Mouse (Mus musculus): ENCODE results near the gene Aup1. TPM values are rescaled to one million over a fixed set of nuclear protein-coding genes. Genes with fewer than 3 reads are reported as not detected.
A peak's percentile ranks its signal among the peaks of the same experiment; 100 is the strongest.

Gene Aup1
- polyA plus RNA-seq, 1 experiment from 2014 or later = 175 TPM

- Histone ChIP-seq H3K36me3 (replicated peaks; ENCODE audit: insufficient read depth, low read length) (no peaks in the 10 kb centered on the region), H3K9ac (replicated peaks) (no peak overlapping the region), H3K4me3 (ENCODE audit: low read depth, low read length) (peak overlapping the region; percentile 16; the same call in 1 of the 2 replicates), H3K4me2 (ENCODE audit: low read depth, low read length) (0 out of 2 replicates have a peak overlapping the region, but pooled peaks have one; percentile 62), H3K27ac (ENCODE audit: low read depth) (no peak overlapping the region), H3K9me3 (ENCODE audit: low read length) (no peaks in the 10 kb centered on the region), H3K4me1 (ENCODE audit: insufficient read depth) (peaks cover 10% of the 10 kb centered on the region), H3K27me3 (ENCODE audit: insufficient read depth, low read length) (peaks cover 99% of the 10 kb centered on the region)
- 2% methylated on average over 64 of the region's 69 CpGs for WGBS (ENCODE audit: insufficient replicate concordance)
- ATAC-seq (0 out of 2 replicates have a peak, but pooled peaks have one; percentile 8), DNase-seq (no peak)
- TF ChIP-seq EP300 (IDR thresholded peaks at IDR 0.05; ENCODE audit: low read depth) = no peak
- TF ChIP-seq CTCF (IDR thresholded peaks at IDR 0.05; ENCODE audit: low read depth) = no peak
These were observed 15.3 kb downstream of the Aup1 start for GRCm38 (mm10) chr6:83069488-83070246.

GRCm38 (mm10) chr6:83070247-83070310, 15.8 kb downstream of the Aup1 start, which contains the start of gene Tlx2:
Gene Tlx2, minus strand, starts transcription at chr6:83070293.
- 2% methylated on average over 8 of the region's 10 CpGs for WGBS (ENCODE audit: insufficient replicate concordance)
- TF ChIP-seq EP300 (IDR thresholded peaks at IDR 0.05; ENCODE audit: low read depth) (no peak), CTCF (IDR thresholded peaks at IDR 0.05; ENCODE audit: low read depth) (no peak)
- no peak for DNase-seq
- H3K36me3 ChIP-seq (replicated peaks; ENCODE audit: insufficient read depth, low read length) = no peaks in the 10 kb centered on the region
- no peak within 1 kb of the TSS for H3K9ac ChIP-seq (replicated peaks)
- peaks cover 96% of the 10 kb centered on the region for H3K27me3 ChIP-seq (ENCODE audit: insufficient read depth, low read length)
- H3K4me1 ChIP-seq (ENCODE audit: insufficient read depth) = peaks cover 10% of the 10 kb centered on the region
- peak within 1 kb of the TSS; percentile 26; the same call in 1 of the 2 replicates for H3K4me3 ChIP-seq (ENCODE audit: low read depth, low read length)
- no peaks in the 10 kb centered on the region for H3K9me3 ChIP-seq (ENCODE audit: low read length)
- no peak within 1 kb of the TSS for H3K27ac ChIP-seq (ENCODE audit: low read depth)
- ATAC-seq = no peak
- peak within 1 kb of the TSS; percentile 62; the same call in 1 of the 2 replicates for H3K4me2 ChIP-seq (ENCODE audit: low read depth, low read length)

- no peak for DNase-seq
- Histone ChIP-seq H3K9ac (replicated peaks) (no peak overlapping the region), H3K27me3 (ENCODE audit: insufficient read depth, low read length) (peaks cover 94% of the 10 kb centered on the region), H3K9me3 (ENCODE audit: low read length) (no peaks in the 10 kb centered on the region), H3K27ac (ENCODE audit: low read depth) (no peak overlapping the region), H3K4me2 (ENCODE audit: low read depth, low read length) (0 out of 2 replicates have a peak overlapping the region, but pooled peaks have one; percentile 5), H3K4me3 (ENCODE audit: low read depth, low read length) (peak overlapping the region; percentile 16; the same call in 1 of the 2 replicates), H3K4me1 (ENCODE audit: insufficient read depth) (peaks cover 10% of the 10 kb centered on the region), H3K36me3 (replicated peaks; ENCODE audit: insufficient read depth, low read length) (no peaks in the 10 kb centered on the region)
- TF ChIP-seq EP300 (IDR thresholded peaks at IDR 0.05; ENCODE audit: low read depth) (no peak), CTCF (IDR thresholded peaks at IDR 0.05; ENCODE audit: low read depth) (no peak)
- 0 out of 2 replicates have a peak, but pooled peaks have one; percentile 14 for ATAC-seq
- WGBS (ENCODE audit: insufficient replicate concordance) = 2% methylated on average over 46 of the region's 58 CpGs
These were observed 16.2 kb downstream of the Aup1 start for GRCm38 (mm10) chr6:83070311-83071219.

GRCm38 (mm10) chr6:83071220-83071619, 16.9 kb downstream of the Aup1 start:
- WGBS (ENCODE audit: insufficient replicate concordance) = 2% methylated on average over 21 of the region's 24 CpGs

GRCm38 (mm10) chr6:83074979-83075378, 20.7 kb downstream of the Aup1 start:
- no peak for DNase-seq
- peak; percentile 51 for TF ChIP-seq CTCF (IDR thresholded peaks at IDR 0.05; ENCODE audit: low read depth)
- no peak for TF ChIP-seq EP300 (IDR thresholded peaks at IDR 0.05; ENCODE audit: low read depth)

More at GRCm38 (mm10) chr6:83071220-83071619, 16.9 kb downstream of the Aup1 start:
- Histone ChIP-seq H3K4me1 (ENCODE audit: insufficient read depth) (peaks cover 10% of the 10 kb centered on the region), H3K36me3 (replicated peaks; ENCODE audit: insufficient read depth, low read length) (no peaks in the 10 kb centered on the region), H3K27ac (ENCODE audit: low read depth) (no peak overlapping the region), H3K9ac (replicated peaks) (no peak overlapping the region), H3K9me3 (ENCODE audit: low read length) (no peaks in the 10 kb centered on the region), H3K4me3 (ENCODE audit: low read depth, low read length) (no peak overlapping the region), H3K27me3 (ENCODE audit: insufficient read depth, low read length) (peaks cover 93% of the 10 kb centered on the region), H3K4me2 (ENCODE audit: low read depth, low read length) (no peak overlapping the region)
- DNase-seq = no peak
- TF ChIP-seq EP300 (IDR thresholded peaks at IDR 0.05; ENCODE audit: low read depth) = no peak
- TF ChIP-seq CTCF (IDR thresholded peaks at IDR 0.05; ENCODE audit: low read depth) = no peak
- ATAC-seq = no peak

More at GRCm38 (mm10) chr6:83074979-83075378, 20.7 kb downstream of the Aup1 start:
- H3K9ac ChIP-seq (replicated peaks) = no peak overlapping the region
- H3K27me3 ChIP-seq (ENCODE audit: insufficient read depth, low read length) = peaks cover 59% of the 10 kb centered on the region
- no peak for ATAC-seq
- H3K27ac ChIP-seq (ENCODE audit: low read depth) = no peak overlapping the region
- no peaks in the 10 kb centered on the region for H3K9me3 ChIP-seq (ENCODE audit: low read length)
- peaks cover 17% of the 10 kb centered on the region for H3K4me1 ChIP-seq (ENCODE audit: insufficient read depth)
- H3K36me3 ChIP-seq (replicated peaks; ENCODE audit: insufficient read depth, low read length) = no peaks in the 10 kb centered on the region; the same call in 1 of the 2 replicates
- no peak overlapping the region for H3K4me3 ChIP-seq (ENCODE audit: low read depth, low read length)
- WGBS (ENCODE audit: insufficient replicate concordance) = 19% methylated on average over 2 of the region's 2 CpGs
- H3K4me2 ChIP-seq (ENCODE audit: low read depth, low read length) = no peak overlapping the region
